Mouse (Mus musculus): ENCODE measurements around the gene Cd22. TPM values are rescaled to one million over a fixed set of nuclear protein-coding genes. Genes with fewer than 3 reads are reported as not detected.

The Cd22 gene
- polyA plus RNA-seq, 1 experiment from 2014 or later, result 0.74 TPM

GRCm38 (mm10) chr7:30908992-30909431 is 28.9 kb upstream of the Cd22 start:
- no peaks in the 10 kb centered on the region for H3K36me3 ChIP-seq (ENCODE audit: control insufficient read depth, insufficient read depth)
- no peak overlapping the region for H3K9ac ChIP-seq (ENCODE audit: low read depth, low read length)
- H3K4me3 ChIP-seq (ENCODE audit: low read depth, low read length), result peak overlapping the region; percentile 27; the same call in 1 of the 2 replicates

GRCm38 (mm10) chr7:30908277-30908991 is 28.3 kb upstream of the Cd22 start:
- Histone ChIP-seq H3K4me3 (ENCODE audit: low read depth, low read length) (peak overlapping the region; percentile 27; the same call in 1 of the 2 replicates), H3K9me3 (replicated peaks; ENCODE audit: control insufficient read depth, low read length) (no peaks in the 10 kb centered on the region), H3K27ac (ENCODE audit: low read length) (no peak overlapping the region), H3K4me2 (ENCODE audit: low read depth, low read length) (peak overlapping the region; percentile 49), H3K4me1 (ENCODE audit: control insufficient read depth, low read depth, low read length) (peaks cover 4% of the 10 kb centered on the region), H3K36me3 (ENCODE audit: control insufficient read depth, insufficient read depth) (no peaks in the 10 kb centered on the region), H3K27me3 (ENCODE audit: control insufficient read depth, insufficient read depth, low read depth, low read length) (no peaks in the 10 kb centered on the region), H3K9ac (ENCODE audit: low read depth, low read length) (no peak overlapping the region)
- peak; percentile 53; the same call in 1 of the 2 replicates for ATAC-seq (ENCODE audit: low read depth)
- 5% methylated on average over 26 of the region's 26 CpGs for WGBS (ENCODE audit: insufficient replicate concordance)

More at GRCm38 (mm10) chr7:30908992-30909431, 28.9 kb upstream of the Cd22 start:
- ATAC-seq (ENCODE audit: low read depth), result 0 out of 2 replicates have a peak, but pooled peaks have one; percentile 9
- WGBS (ENCODE audit: insufficient replicate concordance), result 17% methylated on average over 17 of the region's 17 CpGs
- Histone ChIP-seq H3K4me1 (ENCODE audit: control insufficient read depth, low read depth, low read length) (peaks cover 4% of the 10 kb centered on the region), H3K27me3 (ENCODE audit: control insufficient read depth, insufficient read depth, low read depth, low read length) (no peaks in the 10 kb centered on the region), H3K4me2 (ENCODE audit: low read depth, low read length) (peak overlapping the region; percentile 49), H3K9me3 (replicated peaks; ENCODE audit: control insufficient read depth, low read length) (no peaks in the 10 kb centered on the region), H3K27ac (ENCODE audit: low read length) (no peak overlapping the region)

- ATAC-seq (ENCODE audit: low read depth), result no peak
- H3K9me3 ChIP-seq (replicated peaks; ENCODE audit: control insufficient read depth, low read length), result no peaks in the 10 kb centered on the region
- H3K27me3 ChIP-seq (ENCODE audit: control insufficient read depth, insufficient read depth, low read depth, low read length), result no peaks in the 10 kb centered on the region
- H3K4me3 ChIP-seq (ENCODE audit: low read depth, low read length), result no peak overlapping the region
- 32% methylated on average over 4 of the region's 4 CpGs for whole genome bisulfite sequencing (ENCODE audit: insufficient replicate concordance)
- no peak overlapping the region for H3K9ac ChIP-seq (ENCODE audit: low read depth, low read length)
- no peaks in the 10 kb centered on the region for H3K36me3 ChIP-seq (ENCODE audit: control insufficient read depth, insufficient read depth)
- peaks cover 2% of the 10 kb centered on the region for H3K4me1 ChIP-seq (ENCODE audit: control insufficient read depth, low read depth, low read length)
- H3K27ac ChIP-seq (ENCODE audit: low read length), result no peak overlapping the region
- no peak overlapping the region for H3K4me2 ChIP-seq (ENCODE audit: low read depth, low read length)
Observed at GRCm38 (mm10) chr7:30904042-30904441, 23.9 kb upstream of the Cd22 start.

- no peak overlapping the region for H3K27ac ChIP-seq (ENCODE audit: low read length)
- no peaks in the 10 kb centered on the region for H3K4me1 ChIP-seq (ENCODE audit: control insufficient read depth, low read depth, low read length)
- no peaks in the 10 kb centered on the region for H3K36me3 ChIP-seq (ENCODE audit: control insufficient read depth, insufficient read depth)
- H3K9me3 ChIP-seq (replicated peaks; ENCODE audit: control insufficient read depth, low read length), result no peaks in the 10 kb centered on the region
- WGBS (ENCODE audit: insufficient replicate concordance), result 48% methylated on average over 3 of the region's 3 CpGs
- H3K4me2 ChIP-seq (ENCODE audit: low read depth, low read length), result no peak overlapping the region
- ATAC-seq (ENCODE audit: low read depth), result peak; percentile 53; the same call in 1 of the 2 replicates
- H3K27me3 ChIP-seq (ENCODE audit: control insufficient read depth, insufficient read depth, low read depth, low read length), result no peaks in the 10 kb centered on the region
- no peak overlapping the region for H3K9ac ChIP-seq (ENCODE audit: low read depth, low read length)
- H3K4me3 ChIP-seq (ENCODE audit: low read depth, low read length), result no peak overlapping the region
Observed at GRCm38 (mm10) chr7:30895217-30895616, 15.1 kb upstream of the Cd22 start.

- no peak overlapping the region for H3K4me3 ChIP-seq (ENCODE audit: low read depth, low read length)
- no peak for ATAC-seq (ENCODE audit: low read depth)
- no peaks in the 10 kb centered on the region for H3K27me3 ChIP-seq (ENCODE audit: control insufficient read depth, insufficient read depth, low read depth, low read length)
- H3K9me3 ChIP-seq (replicated peaks; ENCODE audit: control insufficient read depth, low read length), result no peaks in the 10 kb centered on the region
- H3K4me1 ChIP-seq (ENCODE audit: control insufficient read depth, low read depth, low read length), result no peaks in the 10 kb centered on the region
- H3K36me3 ChIP-seq (ENCODE audit: control insufficient read depth, insufficient read depth), result no peaks in the 10 kb centered on the region
- no peak overlapping the region for H3K4me2 ChIP-seq (ENCODE audit: low read depth, low read length)
- 49% methylated on average over 3 of the region's 3 CpGs for WGBS (ENCODE audit: insufficient replicate concordance)
- no peak overlapping the region for H3K9ac ChIP-seq (ENCODE audit: low read depth, low read length)
- no peak overlapping the region for H3K27ac ChIP-seq (ENCODE audit: low read length)
Observed at GRCm38 (mm10) chr7:30892515-30892914, 12.4 kb upstream of the Cd22 start.

- H3K4me3 ChIP-seq (ENCODE audit: low read depth, low read length), result no peak overlapping the region
- no peaks in the 10 kb centered on the region for H3K27me3 ChIP-seq (ENCODE audit: control insufficient read depth, insufficient read depth, low read depth, low read length)
- H3K27ac ChIP-seq (ENCODE audit: low read length), result no peak overlapping the region
- H3K36me3 ChIP-seq (ENCODE audit: control insufficient read depth, insufficient read depth), result no peaks in the 10 kb centered on the region
- H3K4me1 ChIP-seq (ENCODE audit: control insufficient read depth, low read depth, low read length), result no peaks in the 10 kb centered on the region
- no peak for ATAC-seq (ENCODE audit: low read depth)
- H3K9me3 ChIP-seq (replicated peaks; ENCODE audit: control insufficient read depth, low read length), result no peaks in the 10 kb centered on the region
- no peak overlapping the region for H3K4me2 ChIP-seq (ENCODE audit: low read depth, low read length)
- WGBS (ENCODE audit: insufficient replicate concordance), result 65% methylated on average over 9 of the region's 9 CpGs
- no peak overlapping the region for H3K9ac ChIP-seq (ENCODE audit: low read depth, low read length)
Observed at GRCm38 (mm10) chr7:30891746-30892145, 11.6 kb upstream of the Cd22 start.

GRCm38 (mm10) chr7:30890681-30891080 is 10.5 kb upstream of the Cd22 start:
- Histone ChIP-seq H3K27ac (ENCODE audit: low read length) (no peak overlapping the region), H3K9me3 (replicated peaks; ENCODE audit: control insufficient read depth, low read length) (no peaks in the 10 kb centered on the region), H3K36me3 (ENCODE audit: control insufficient read depth, insufficient read depth) (no peaks in the 10 kb centered on the region), H3K4me1 (ENCODE audit: control insufficient read depth, low read depth, low read length) (no peaks in the 10 kb centered on the region), H3K9ac (ENCODE audit: low read depth, low read length) (no peak overlapping the region), H3K4me2 (ENCODE audit: low read depth, low read length) (no peak overlapping the region), H3K27me3 (ENCODE audit: control insufficient read depth, insufficient read depth, low read depth, low read length) (no peaks in the 10 kb centered on the region), H3K4me3 (ENCODE audit: low read depth, low read length) (no peak overlapping the region)
- no peak for ATAC-seq (ENCODE audit: low read depth)
- WGBS (ENCODE audit: insufficient replicate concordance), result 31% methylated on average over 2 of the region's 2 CpGs

- no peak for ATAC-seq (ENCODE audit: low read depth)
- Histone ChIP-seq H3K36me3 (ENCODE audit: control insufficient read depth, insufficient read depth) (no peaks in the 10 kb centered on the region), H3K4me2 (ENCODE audit: low read depth, low read length) (no peak overlapping the region), H3K9me3 (replicated peaks; ENCODE audit: control insufficient read depth, low read length) (no peaks in the 10 kb centered on the region), H3K4me3 (ENCODE audit: low read depth, low read length) (no peak overlapping the region), H3K27me3 (ENCODE audit: control insufficient read depth, insufficient read depth, low read depth, low read length) (no peaks in the 10 kb centered on the region), H3K4me1 (ENCODE audit: control insufficient read depth, low read depth, low read length) (no peaks in the 10 kb centered on the region), H3K9ac (ENCODE audit: low read depth, low read length) (no peak overlapping the region), H3K27ac (ENCODE audit: low read length) (no peak overlapping the region)
- WGBS (ENCODE audit: insufficient replicate concordance), result 61% methylated on average over 7 of the region's 7 CpGs
Observed at GRCm38 (mm10) chr7:30888786-30889185, 8.6 kb upstream of the Cd22 start.

- H3K4me1 ChIP-seq (ENCODE audit: control insufficient read depth, low read depth, low read length), result no peaks in the 10 kb centered on the region
- no peak overlapping the region for H3K27ac ChIP-seq (ENCODE audit: low read length)
- no peak for ATAC-seq (ENCODE audit: low read depth)
- no peak overlapping the region for H3K9ac ChIP-seq (ENCODE audit: low read depth, low read length)
- H3K36me3 ChIP-seq (ENCODE audit: control insufficient read depth, insufficient read depth), result no peaks in the 10 kb centered on the region
- H3K9me3 ChIP-seq (replicated peaks; ENCODE audit: control insufficient read depth, low read length), result no peaks in the 10 kb centered on the region
- no peaks in the 10 kb centered on the region for H3K27me3 ChIP-seq (ENCODE audit: control insufficient read depth, insufficient read depth, low read depth, low read length)
- no peak overlapping the region for H3K4me3 ChIP-seq (ENCODE audit: low read depth, low read length)
- 58% methylated on average over 14 of the region's 14 CpGs for WGBS (ENCODE audit: insufficient replicate concordance)
- no peak overlapping the region for H3K4me2 ChIP-seq (ENCODE audit: low read depth, low read length)
Observed at GRCm38 (mm10) chr7:30887568-30888188, 7.5 kb upstream of the Cd22 start.

Data from liver, embryonic 16.5 days (tissue).